Mouse (Mus musculus): ENCODE measurements around the gene Gemin2. TPM values are rescaled to one million over a fixed set of nuclear protein-coding genes. Genes with fewer than 3 reads are reported as not detected.
"Not testable (repeated sequence)": the region's sequence is repeated elsewhere in the genome, so short reads cannot be mapped to it uniquely, and the experiment has no call there.

Gemin2 gene
- polyA plus RNA-seq, 1 experiment from 2014 or later = 15.0 TPM

- Histone ChIP-seq H3K9ac (ENCODE audit: low read depth, low read length) (no peak overlapping the region), H3K4me1 (ENCODE audit: control insufficient read depth, insufficient read depth, low read length) (peaks cover 4% of the 10 kb centered on the region), H3K4me2 (ENCODE audit: low read length) (no peak overlapping the region), H3K9me3 (replicated peaks; ENCODE audit: control insufficient read depth, low read length, poor library complexity, severe bottlenecking) (no peaks in the 10 kb centered on the region), H3K27ac (ENCODE audit: low read length) (no peak overlapping the region), H3K4me3 (ENCODE audit: low read depth, low read length) (no peak overlapping the region), H3K36me3 (ENCODE audit: control insufficient read depth, insufficient read depth, low read length) (peaks cover 4% of the 10 kb centered on the region; the same call in 1 of the 2 replicates), H3K27me3 (ENCODE audit: control insufficient read depth, insufficient read depth, low read depth, low read length) (no peaks in the 10 kb centered on the region)
- 89% methylated on average over 5 of the region's 5 CpGs for WGBS
- ATAC-seq = no peak
Measured at GRCm38 (mm10) chr12:59053166-59053565, 40.0 kb downstream of the Gemin2 start.

GRCm38 (mm10) chr12:59053976-59054375, 40.8 kb downstream of the Gemin2 start:
- Histone ChIP-seq H3K27ac (ENCODE audit: low read length) (no peak overlapping the region), H3K4me1 (ENCODE audit: control insufficient read depth, insufficient read depth, low read length) (peaks cover 12% of the 10 kb centered on the region), H3K9ac (ENCODE audit: low read depth, low read length) (no peak overlapping the region), H3K4me3 (ENCODE audit: low read depth, low read length) (no peak overlapping the region), H3K27me3 (ENCODE audit: control insufficient read depth, insufficient read depth, low read depth, low read length) (no peaks in the 10 kb centered on the region), H3K36me3 (ENCODE audit: control insufficient read depth, insufficient read depth, low read length) (peaks cover 4% of the 10 kb centered on the region; the same call in 1 of the 2 replicates), H3K4me2 (ENCODE audit: low read length) (no peak overlapping the region), H3K9me3 (replicated peaks; ENCODE audit: control insufficient read depth, low read length, poor library complexity, severe bottlenecking) (no peaks in the 10 kb centered on the region)
- ATAC-seq = no peak

- Histone ChIP-seq H3K4me3 (ENCODE audit: low read depth, low read length) (no peak overlapping the region), H3K4me1 (ENCODE audit: control insufficient read depth, insufficient read depth, low read length) (peaks cover 26% of the 10 kb centered on the region), H3K9ac (ENCODE audit: low read depth, low read length) (no peak overlapping the region), H3K36me3 (ENCODE audit: control insufficient read depth, insufficient read depth, low read length) (peaks cover 4% of the 10 kb centered on the region; the same call in 1 of the 2 replicates), H3K27me3 (ENCODE audit: control insufficient read depth, insufficient read depth, low read depth, low read length) (no peaks in the 10 kb centered on the region), H3K4me2 (ENCODE audit: low read length) (no peak overlapping the region), H3K27ac (ENCODE audit: low read length) (no peak overlapping the region), H3K9me3 (replicated peaks; ENCODE audit: control insufficient read depth, low read length, poor library complexity, severe bottlenecking) (no peaks in the 10 kb centered on the region)
- WGBS = 90% methylated on average over 4 of the region's 4 CpGs
- no peak for ATAC-seq
Measured at GRCm38 (mm10) chr12:59055196-59055850, 42.1 kb downstream of the Gemin2 start.

GRCm38 (mm10) chr12:59056222-59056621, 43.0 kb downstream of the Gemin2 start:
- WGBS = 98% methylated on average over 11 of the region's 11 CpGs
- Histone ChIP-seq H3K4me2 (ENCODE audit: low read length) (no peak overlapping the region), H3K9ac (ENCODE audit: low read depth, low read length) (no peak overlapping the region), H3K4me1 (ENCODE audit: control insufficient read depth, insufficient read depth, low read length) (peaks cover 27% of the 10 kb centered on the region), H3K27me3 (ENCODE audit: control insufficient read depth, insufficient read depth, low read depth, low read length) (no peaks in the 10 kb centered on the region), H3K27ac (ENCODE audit: low read length) (no peak overlapping the region), H3K9me3 (replicated peaks; ENCODE audit: control insufficient read depth, low read length, poor library complexity, severe bottlenecking) (no peaks in the 10 kb centered on the region), H3K4me3 (ENCODE audit: low read depth, low read length) (no peak overlapping the region), H3K36me3 (ENCODE audit: control insufficient read depth, insufficient read depth, low read length) (peaks cover 4% of the 10 kb centered on the region; the same call in 1 of the 2 replicates)
- ATAC-seq = no peak

GRCm38 (mm10) chr12:59058242-59058641, 45.0 kb downstream of the Gemin2 start:
- H3K36me3 ChIP-seq (ENCODE audit: control insufficient read depth, insufficient read depth, low read length); H3K27me3 ChIP-seq (ENCODE audit: control insufficient read depth, insufficient read depth, low read depth, low read length); H3K4me2 ChIP-seq (ENCODE audit: low read length); ATAC-seq; H3K4me3 ChIP-seq (ENCODE audit: low read depth, low read length); H3K27ac ChIP-seq (ENCODE audit: low read length); H3K9ac ChIP-seq (ENCODE audit: low read depth, low read length); H3K9me3 ChIP-seq (replicated peaks; ENCODE audit: control insufficient read depth, low read length, poor library complexity, severe bottlenecking): not testable (repeated sequence)
- 91% methylated on average over 5 of the region's 5 CpGs for WGBS
- H3K4me1 ChIP-seq (ENCODE audit: control insufficient read depth, insufficient read depth, low read length) = peaks cover 27% of the 10 kb centered on the region

- no peak for ATAC-seq
- 59% methylated on average over 4 of the region's 4 CpGs for WGBS
Measured at GRCm38 (mm10) chr12:59060322-59060721, 47.1 kb downstream of the Gemin2 start.

GRCm38 (mm10) chr12:59060993-59061595, 47.9 kb downstream of the Gemin2 start, which contains the start of gene Trappc6b:
TSS of gene Trappc6b (minus strand) at chr12:59061472.
- H3K4me2 ChIP-seq (ENCODE audit: low read length) = peak within 1 kb of the TSS; percentile 80
- WGBS = under 1% methylated on average over 49 of the region's 49 CpGs
- peaks cover 29% of the 10 kb centered on the region for H3K4me1 ChIP-seq (ENCODE audit: control insufficient read depth, insufficient read depth, low read length)
- no peaks in the 10 kb centered on the region for H3K27me3 ChIP-seq (ENCODE audit: control insufficient read depth, insufficient read depth, low read depth, low read length)
- ATAC-seq = peak; percentile 98
- peak within 1 kb of the TSS; percentile 79 for H3K4me3 ChIP-seq (ENCODE audit: low read depth, low read length)
- peak within 1 kb of the TSS; percentile 97 for H3K27ac ChIP-seq (ENCODE audit: low read length)
- H3K9me3 ChIP-seq (replicated peaks; ENCODE audit: control insufficient read depth, low read length, poor library complexity, severe bottlenecking) = no peaks in the 10 kb centered on the region
- H3K9ac ChIP-seq (ENCODE audit: low read depth, low read length) = peak within 1 kb of the TSS; percentile 96
- H3K36me3 ChIP-seq (ENCODE audit: control insufficient read depth, insufficient read depth, low read length) = peaks cover 2% of the 10 kb centered on the region; the same call in 1 of the 2 replicates

More at GRCm38 (mm10) chr12:59060322-59060721, 47.1 kb downstream of the Gemin2 start:
- H3K4me3 ChIP-seq (ENCODE audit: low read depth, low read length) = peak overlapping the region; percentile 79
- peak overlapping the region; percentile 80 for H3K4me2 ChIP-seq (ENCODE audit: low read length)
- no peaks in the 10 kb centered on the region for H3K9me3 ChIP-seq (replicated peaks; ENCODE audit: control insufficient read depth, low read length, poor library complexity, severe bottlenecking)
- H3K27me3 ChIP-seq (ENCODE audit: control insufficient read depth, insufficient read depth, low read depth, low read length) = no peaks in the 10 kb centered on the region
- H3K27ac ChIP-seq (ENCODE audit: low read length) = peak overlapping the region; percentile 97; the same call in 1 of the 2 replicates
- peaks cover 27% of the 10 kb centered on the region for H3K4me1 ChIP-seq (ENCODE audit: control insufficient read depth, insufficient read depth, low read length)
- H3K9ac ChIP-seq (ENCODE audit: low read depth, low read length) = peak overlapping the region; percentile 96
- H3K36me3 ChIP-seq (ENCODE audit: control insufficient read depth, insufficient read depth, low read length) = peaks cover 4% of the 10 kb centered on the region; the same call in 1 of the 2 replicates

GRCm38 (mm10) chr12:59064837-59065236, 51.6 kb downstream of the Gemin2 start:
- Histone ChIP-seq H3K4me2 (ENCODE audit: low read length) (no peak overlapping the region), H3K4me1 (ENCODE audit: control insufficient read depth, insufficient read depth, low read length) (peaks cover 17% of the 10 kb centered on the region), H3K9ac (ENCODE audit: low read depth, low read length) (no peak overlapping the region), H3K4me3 (ENCODE audit: low read depth, low read length) (no peak overlapping the region), H3K36me3 (ENCODE audit: control insufficient read depth, insufficient read depth, low read length) (peaks cover 12% of the 10 kb centered on the region; the same call in 1 of the 2 replicates), H3K9me3 (replicated peaks; ENCODE audit: control insufficient read depth, low read length, poor library complexity, severe bottlenecking) (no peaks in the 10 kb centered on the region), H3K27ac (ENCODE audit: low read length) (no peak overlapping the region), H3K27me3 (ENCODE audit: control insufficient read depth, insufficient read depth, low read depth, low read length) (no peaks in the 10 kb centered on the region)
- no peak for ATAC-seq
- 83% methylated on average over 8 of the region's 8 CpGs for WGBS

GRCm38 (mm10) chr12:59065776-59066175, 52.6 kb downstream of the Gemin2 start:
- Histone ChIP-seq H3K36me3 (ENCODE audit: control insufficient read depth, insufficient read depth, low read length) (peaks cover 14% of the 10 kb centered on the region), H3K9me3 (replicated peaks; ENCODE audit: control insufficient read depth, low read length, poor library complexity, severe bottlenecking) (no peaks in the 10 kb centered on the region), H3K4me2 (ENCODE audit: low read length) (peak overlapping the region; percentile 78), H3K9ac (ENCODE audit: low read depth, low read length) (peak overlapping the region; percentile 75), H3K4me1 (ENCODE audit: control insufficient read depth, insufficient read depth, low read length) (peaks cover 11% of the 10 kb centered on the region), H3K27ac (ENCODE audit: low read length) (peak overlapping the region; percentile 96), H3K27me3 (ENCODE audit: control insufficient read depth, insufficient read depth, low read depth, low read length) (no peaks in the 10 kb centered on the region), H3K4me3 (ENCODE audit: low read depth, low read length) (peak overlapping the region; percentile 98)
- no peak for ATAC-seq
- WGBS = 79% methylated on average over 3 of the region's 3 CpGs
